Mouse (Mus musculus) CD4-positive, CD25-positive, alpha-beta regulatory T cell, adult 4 months (primary cell): ENCODE results near the gene Slc7a6. TPM values are rescaled to one million over a fixed set of nuclear protein-coding genes. Genes with fewer than 3 reads are reported as not detected.
A peak's percentile ranks its signal among the peaks of the same experiment; 100 is the strongest.

Source experiments
- ATAC-seq: one replicate; pipeline ENCODE4 v1.8.0; 2017
- polyA plus RNA-seq, 2 experiments: library from polyadenylated mRNA; unstranded; fragments of 100-300 nt; shearing (Covaris generic); gene quantifications; one replicate each; pipeline ENCODE4 v1.2.1; 2017

Slc7a6 gene
- polyA plus RNA-seq, result 10 to 100 TPM; 28.6 to 43.7 TPM

DNA sequence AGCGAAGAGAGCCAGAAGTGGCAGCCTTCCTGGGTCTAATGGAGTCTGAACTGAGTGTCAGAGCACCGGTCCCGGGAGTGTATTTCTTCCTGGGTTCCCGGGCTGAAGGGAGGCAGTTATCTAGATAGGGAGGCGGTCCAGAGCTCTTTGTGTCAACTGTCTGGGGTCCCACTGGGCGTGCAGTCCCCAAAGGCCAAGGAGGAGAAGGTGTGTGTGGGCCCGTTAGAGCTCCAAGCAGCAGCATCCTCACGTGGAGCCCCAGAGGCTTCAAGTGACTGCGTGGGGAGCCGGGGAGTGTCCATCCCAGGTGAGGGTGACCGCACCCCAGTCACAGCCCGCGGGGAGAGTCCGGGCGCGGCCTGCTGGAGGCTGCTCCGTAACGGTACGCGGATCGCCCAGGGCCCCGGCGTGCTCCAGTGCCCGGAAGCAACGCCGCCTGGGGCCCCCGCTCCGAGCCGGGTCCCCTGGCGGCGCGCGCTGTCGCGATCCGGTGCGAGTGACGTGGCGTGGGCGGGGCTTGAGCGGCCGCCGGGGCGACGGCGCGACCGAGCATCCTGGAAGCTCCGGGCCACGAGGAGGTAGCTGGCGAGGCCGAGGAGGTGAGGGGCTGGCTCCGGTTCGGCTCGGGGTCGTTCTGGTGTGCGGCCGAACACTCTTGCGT, at the start of gene Slc7a6:
Slc7a6 (plus strand) TSS at position 502 of the 661 bp plus-strand sequence.
- ATAC-seq, result peak; percentile 88

DNA sequence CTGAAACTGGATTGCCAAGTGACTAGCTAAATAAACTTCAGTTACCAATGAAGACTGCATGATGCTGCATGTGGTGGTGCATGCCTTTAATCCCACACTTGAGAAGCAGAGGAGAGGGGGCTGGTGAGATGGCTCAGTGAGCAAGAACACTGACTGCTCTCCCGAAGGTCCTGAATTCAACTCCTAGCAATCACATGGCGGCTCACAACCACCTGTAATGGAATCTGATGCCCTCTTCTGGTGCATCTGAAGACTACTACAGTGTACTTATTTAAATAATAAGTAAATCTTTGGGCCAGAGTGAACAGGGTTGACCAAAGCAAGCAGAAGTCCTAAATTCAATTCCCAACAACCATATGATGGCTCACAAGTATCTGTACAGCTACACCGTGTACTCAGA, 45.2 kb upstream of the Slc7a6 start:
- no peak for ATAC-seq

DNA sequence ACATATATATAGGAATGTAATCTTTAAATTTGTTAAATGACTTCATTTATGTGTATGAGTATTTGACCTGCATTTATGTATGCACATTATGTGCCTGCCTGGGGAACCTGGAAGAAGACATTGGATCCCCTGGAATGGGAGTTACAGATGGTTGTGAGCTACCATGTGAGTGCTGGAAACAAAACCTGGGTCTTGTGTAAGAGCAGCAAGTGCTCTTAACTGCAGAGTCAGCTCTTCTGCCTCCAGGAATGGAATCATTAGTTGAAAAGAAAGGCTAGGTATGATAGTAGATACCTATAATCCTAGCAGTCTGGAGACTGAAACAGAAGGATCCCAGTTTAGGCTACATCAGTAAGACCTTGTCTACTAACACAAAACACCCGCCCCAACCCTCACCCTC, 42.6 kb upstream of the Slc7a6 start:
- no peak for ATAC-seq

DNA sequence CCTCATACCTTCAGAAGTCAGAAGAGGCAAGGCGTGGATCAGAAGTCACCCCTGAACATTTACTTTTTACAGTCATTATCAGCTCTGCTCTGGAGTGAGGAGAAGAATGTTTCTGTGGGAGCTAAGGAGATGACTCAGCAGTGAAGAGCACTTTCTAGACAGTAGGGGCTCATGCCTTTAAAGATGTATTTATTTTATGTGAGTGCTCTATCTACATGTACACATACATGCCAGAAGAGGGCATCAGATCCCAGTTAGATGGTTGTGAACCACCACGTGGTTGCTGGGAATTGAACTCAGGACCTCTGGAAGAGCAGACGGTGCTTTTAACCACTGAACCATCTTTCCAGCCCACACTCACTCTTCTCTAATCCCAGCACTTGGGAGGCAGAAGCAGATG, 41.6 kb upstream of the Slc7a6 start:
- ATAC-seq, result no peak

DNA sequence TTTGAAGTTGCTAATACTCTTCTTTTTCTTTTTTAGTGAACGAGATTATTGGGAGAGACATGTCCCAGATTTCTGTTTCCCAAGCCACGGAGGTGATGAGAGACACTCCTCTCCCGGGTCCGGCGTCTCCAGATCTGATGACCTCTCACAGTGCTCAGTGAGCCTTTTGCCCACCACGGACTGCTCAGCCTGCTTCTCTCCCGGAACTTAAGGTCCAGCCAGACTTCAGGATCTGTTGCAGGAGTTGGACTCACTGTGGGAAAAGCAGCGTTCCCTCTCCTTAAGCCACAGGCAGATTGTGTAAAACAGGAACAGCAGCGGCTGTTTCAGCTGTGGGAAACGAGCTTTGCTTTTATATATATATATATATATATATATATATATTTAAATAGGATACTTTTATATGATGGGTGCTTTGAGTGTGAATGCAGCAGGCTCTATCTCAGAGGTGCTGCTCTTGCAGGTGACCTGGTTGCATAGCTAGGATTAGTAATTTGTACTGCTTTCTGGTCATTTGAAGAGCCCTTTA, 40.7 kb upstream of the Slc7a6 start:
- ATAC-seq, result no peak

DNA sequence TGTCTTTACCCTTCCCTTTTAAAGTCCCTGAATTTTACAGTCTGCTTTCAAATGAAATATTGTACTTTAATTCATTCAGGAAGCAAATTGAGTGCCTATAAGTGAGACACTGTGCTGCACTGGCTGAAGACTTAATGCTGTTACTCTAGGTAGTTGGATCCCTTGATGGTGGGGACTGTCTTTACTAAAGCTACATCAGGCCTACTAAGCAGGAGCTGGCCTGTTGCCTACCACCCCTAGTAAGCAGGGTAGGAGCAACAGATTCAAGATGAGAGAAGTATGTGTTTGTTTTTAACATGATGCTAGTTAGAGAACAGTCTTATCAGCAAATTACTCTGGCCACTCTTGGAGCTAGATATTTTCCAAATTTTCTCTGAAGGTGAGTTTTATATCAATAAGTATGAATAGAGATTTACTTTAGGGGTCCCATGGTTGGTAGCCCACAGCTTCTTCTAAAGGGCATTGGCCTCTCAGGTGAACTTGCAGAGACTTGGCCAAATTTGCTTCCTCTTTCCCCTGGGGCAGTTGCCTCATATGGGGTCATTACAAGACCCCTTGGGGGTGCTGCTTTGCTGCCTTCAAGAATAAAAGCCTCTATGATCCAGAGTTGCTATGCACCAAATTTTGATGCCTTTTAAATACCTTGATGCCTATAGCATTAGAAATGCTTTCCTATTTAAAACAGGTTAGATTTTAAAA, 39.3 kb upstream of the Slc7a6 start:
- ATAC-seq, result no peak

DNA sequence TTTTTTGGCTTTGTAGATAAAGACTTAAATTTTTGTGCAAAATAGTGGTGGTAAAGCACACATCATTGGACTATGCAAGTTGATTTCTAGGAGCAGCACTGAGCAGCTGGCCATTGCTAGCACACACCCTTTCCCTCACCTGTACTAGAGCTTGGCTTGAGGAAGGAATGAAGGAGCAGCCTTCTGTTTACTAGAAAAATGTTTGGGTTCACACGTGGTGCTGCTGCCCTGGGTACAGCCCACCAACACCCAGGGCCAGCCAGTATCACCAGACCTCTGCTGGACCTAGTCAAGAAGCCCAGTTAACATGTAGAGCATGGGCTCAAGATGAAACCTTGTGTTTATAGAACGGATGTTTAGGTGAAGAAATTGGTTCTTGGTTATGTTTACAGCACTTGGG, 38.7 kb upstream of the Slc7a6 start:
- ATAC-seq, result no peak

DNA sequence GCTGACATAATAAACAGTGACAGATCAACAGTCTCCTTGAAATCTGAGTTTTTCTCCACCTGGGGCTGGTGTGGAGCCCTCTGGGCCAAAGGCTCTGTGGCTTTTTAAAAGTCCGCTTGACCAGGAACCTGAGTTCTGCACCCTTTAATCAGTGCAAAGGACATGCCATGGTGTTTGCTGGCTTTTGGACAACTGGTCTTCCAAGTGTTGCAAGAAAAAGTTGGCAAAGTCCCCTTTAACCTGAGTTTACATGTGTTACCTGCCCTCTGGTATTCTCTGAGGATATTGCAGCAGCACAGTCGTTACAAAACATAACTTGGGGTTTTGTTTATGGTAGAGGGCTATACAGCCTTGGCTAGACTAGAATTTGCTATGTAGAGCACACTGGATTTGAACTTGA, 38.2 kb upstream of the Slc7a6 start:
- no peak for ATAC-seq

DNA sequence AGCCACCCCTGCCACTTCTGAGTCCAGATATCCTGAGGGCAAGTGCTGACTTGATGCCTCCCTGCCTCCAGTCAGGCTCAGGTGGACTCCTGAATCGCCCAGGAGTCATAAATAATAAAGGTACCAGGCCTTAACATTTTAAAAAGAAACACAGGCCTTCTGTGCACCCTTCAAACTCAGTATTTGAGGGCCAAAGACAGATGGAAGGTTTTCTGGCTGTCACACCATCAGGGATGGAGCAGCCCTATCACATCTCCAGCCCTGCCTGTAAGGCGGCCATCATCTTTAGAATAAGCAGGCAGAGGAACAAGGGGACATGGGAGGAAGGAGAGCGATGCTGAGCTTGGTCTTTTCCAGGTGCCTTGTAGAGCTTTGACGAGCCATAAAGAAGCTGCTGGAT, 37.6 kb upstream of the Slc7a6 start:
- no peak for ATAC-seq

GRCm38 (mm10) chr8:106131488-106132222, 37.0 kb upstream of the Slc7a6 start:
- no peak for ATAC-seq

DNA sequence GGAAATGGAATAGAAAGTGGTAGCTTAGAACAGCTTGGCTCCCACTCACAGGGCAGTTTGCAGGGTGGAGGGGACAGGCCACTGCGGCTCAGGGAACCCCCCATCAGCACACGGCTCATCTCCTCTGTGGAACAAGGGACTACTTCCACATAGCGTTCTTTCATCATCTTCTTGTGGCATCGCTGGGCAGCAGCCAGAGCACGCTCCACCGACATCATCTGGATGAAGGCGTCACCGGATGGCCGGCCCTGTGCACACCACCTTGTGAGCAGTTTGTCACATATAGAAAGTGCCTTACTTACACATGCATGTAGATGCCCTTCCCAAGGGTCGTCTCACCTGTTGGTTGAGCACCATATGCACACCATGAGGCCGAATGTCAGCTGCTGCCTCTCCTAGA, 36.3 kb upstream of the Slc7a6 start:
- no peak for ATAC-seq

- ATAC-seq, result peak; percentile 36
Measured at GRCm38 (mm10) chr8:106133526-106133925, 35.1 kb upstream of the Slc7a6 start.

DNA sequence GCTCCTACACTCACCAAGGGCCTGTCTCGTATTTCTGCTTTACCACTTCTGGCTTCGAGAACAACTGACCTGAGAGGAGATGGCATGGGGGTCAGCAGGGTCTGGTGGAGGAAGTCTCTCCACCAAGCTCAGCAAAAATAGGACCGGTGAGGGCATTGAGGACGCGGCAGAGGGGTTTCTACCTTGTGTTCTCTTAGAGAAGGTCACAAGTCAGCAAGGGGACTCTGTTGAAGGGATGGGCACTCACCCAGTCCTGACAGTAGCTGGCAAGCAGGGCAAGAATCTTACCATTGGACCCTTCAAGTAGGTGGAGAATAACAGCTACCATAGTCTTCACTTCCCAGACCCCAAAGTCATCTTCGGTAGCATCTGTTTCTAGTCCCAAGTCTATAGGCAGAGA, 34.7 kb upstream of the Slc7a6 start:
- ATAC-seq, result no peak

DNA sequence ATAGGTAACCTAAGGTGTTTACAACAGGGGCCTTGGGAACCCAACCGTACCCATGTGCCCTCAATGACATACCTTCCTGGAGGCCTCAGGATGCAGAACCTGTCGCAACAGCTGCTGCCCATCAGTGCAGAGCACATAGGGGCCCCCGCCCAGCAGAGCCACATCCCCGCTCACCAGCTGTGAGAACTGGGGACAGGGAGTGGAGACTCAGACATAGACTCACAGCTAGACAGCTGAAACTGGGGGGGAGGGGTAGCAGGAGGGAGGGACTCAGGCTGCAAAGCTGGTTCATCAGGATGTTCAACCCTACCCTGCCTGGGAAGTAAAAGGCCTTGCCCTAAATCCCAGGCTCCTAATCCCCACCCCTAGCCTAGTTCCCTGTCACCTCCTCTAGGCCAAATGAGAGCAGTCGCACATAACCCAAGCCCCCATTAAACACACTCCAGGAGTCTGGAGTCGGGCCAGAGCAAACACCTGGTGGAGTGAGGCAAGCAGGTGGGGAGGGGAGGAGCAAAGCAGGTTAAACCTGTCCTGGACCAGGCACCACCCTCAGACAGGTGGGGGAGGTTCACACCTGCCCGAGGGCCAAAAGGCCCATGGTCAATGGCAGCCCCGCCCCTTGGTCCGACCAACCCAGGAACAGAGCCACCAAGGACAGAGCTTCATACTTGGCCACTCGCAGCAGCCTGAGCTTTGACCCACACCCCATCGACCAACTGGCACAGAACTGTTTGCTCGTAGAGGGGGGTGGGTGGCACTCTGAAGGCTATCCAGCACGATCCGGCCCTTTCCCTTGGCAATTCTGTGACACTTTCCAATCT, 33.7 kb upstream of the Slc7a6 start:
- ATAC-seq, result no peak

- no peak for ATAC-seq
Measured at GRCm38 (mm10) chr8:106135672-106136071, 33.0 kb upstream of the Slc7a6 start.

- peak; percentile 31 for ATAC-seq
Measured at GRCm38 (mm10) chr8:106136156-106137130, 32.2 kb upstream of the Slc7a6 start, which contains the start of gene Esrp2. Esrp2 (minus strand) TSS chr8:106136974.

- ATAC-seq, result no peak
Measured at GRCm38 (mm10) chr8:106137218-106137905, 31.3 kb upstream of the Slc7a6 start.

GRCm38 (mm10) chr8:106137906-106138477, 30.7 kb upstream of the Slc7a6 start:
- ATAC-seq, result no peak

DNA sequence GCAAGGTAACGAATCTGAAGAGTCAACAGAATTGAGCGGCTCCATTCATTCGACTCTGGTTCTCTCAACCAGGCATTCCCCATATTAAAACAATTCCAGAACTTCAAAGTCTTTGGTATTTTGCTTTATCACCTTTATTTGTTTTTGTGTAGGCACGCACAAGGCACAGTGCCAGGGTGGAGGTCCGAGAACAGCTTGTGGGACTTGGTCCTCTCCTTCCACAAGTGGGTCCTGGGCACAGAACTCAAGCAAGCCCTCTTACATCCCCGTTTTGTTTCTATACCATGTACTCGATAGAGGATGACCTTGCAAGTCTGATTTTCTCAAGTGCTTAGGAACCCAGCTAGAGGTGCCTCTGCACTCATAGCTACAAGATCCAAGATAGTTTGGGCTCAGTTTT, 30.0 kb upstream of the Slc7a6 start:
- no peak for ATAC-seq

GRCm38 (mm10) chr8:106140191-106140590, 28.5 kb upstream of the Slc7a6 start:
- no peak for ATAC-seq
